Comparison of ENCODE assay signal across 10 mouse cellular contexts in the genomic region with DNA sequence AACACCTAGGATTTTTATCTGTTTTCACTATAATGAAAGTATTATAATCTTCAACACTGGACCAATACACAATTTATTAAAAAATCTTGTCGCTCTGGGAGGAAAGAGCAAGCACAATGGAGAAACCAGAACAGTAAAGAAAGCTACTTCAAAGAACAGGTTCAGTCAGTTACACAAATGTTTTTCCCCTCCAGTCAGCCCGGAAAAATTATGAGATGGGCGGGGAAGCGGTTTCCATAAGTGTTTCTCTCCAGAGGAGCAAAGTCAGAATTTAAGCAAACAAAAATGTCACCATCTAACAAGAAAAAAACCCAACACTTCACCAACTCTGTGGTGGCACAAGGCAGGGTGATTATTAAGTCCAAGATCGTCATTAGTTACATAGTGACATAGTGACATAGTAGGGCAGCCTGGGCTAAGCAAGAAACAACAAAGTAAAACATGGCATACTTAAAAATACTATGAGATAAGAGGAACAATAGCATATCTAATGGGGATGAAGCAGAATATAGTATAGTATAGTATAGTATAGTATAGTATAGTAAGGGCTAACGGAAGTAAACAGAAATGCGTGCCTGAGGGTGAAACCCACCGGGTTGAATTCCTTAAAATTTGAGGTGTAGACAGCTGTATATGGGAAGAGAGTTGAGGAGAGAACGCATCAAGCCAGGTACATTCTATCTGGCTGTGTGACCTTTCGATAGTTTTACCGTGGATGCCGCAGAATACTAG.
DNase-seq lines count a peak whose midpoint lies in the region; ATAC-seq and TF ChIP-seq lines count a peak whose summit lies in the region.
"Had no signal": no experiment of that assay in that cellular context is flagged by ENCODE, and none has a peak within 500 bp of the region (broad histone marks: within the 10 kb centered on the region; RNA-seq: fewer than 3 reads in every experiment).

No protein-coding gene starts in this region.

- H3K27me3 ChIP-seq in forebrain, embryonic 15.5 days: no peaks in the 10 kb centered on the region
- H3K27me3 ChIP-seq in lung, embryonic 16.5 days (ENCODE audit: control insufficient read depth, insufficient read depth, low read depth, low read length): no peaks in the 10 kb centered on the region
- no peaks in the 10 kb centered on the region for H3K27me3 ChIP-seq in neural tube, embryonic 13.5 days
- no peaks in the 10 kb centered on the region for H3K27me3 ChIP-seq in thymus, adult 2 months (ENCODE audit: control insufficient read depth, insufficient read depth, low read length)

- ATAC-seq in forebrain, embryonic 15.5 days (replicated peaks): peak; percentile 9; the same call in 1 of the 2 replicates
- peak; percentile 38; the same call in 1 of the 2 replicates for ATAC-seq in lung, embryonic 16.5 days (ENCODE audit: low read depth)
- peak; percentile 56; the same call in 1 of the 2 replicates for ATAC-seq in neural tube, embryonic 13.5 days (ENCODE audit: low read depth)
- ATAC-seq: intestine, embryonic 16.5 days; liver, postnatal 0 days had no signal

- H3K4me3 ChIP-seq in forebrain, embryonic 15.5 days: no peak overlapping the region
- H3K4me3 ChIP-seq in lung, embryonic 16.5 days (ENCODE audit: low read length): no peak overlapping the region
- no peak overlapping the region for H3K4me3 ChIP-seq in neural tube, embryonic 13.5 days
- no peak overlapping the region for H3K4me3 ChIP-seq in thymus, adult 2 months (ENCODE audit: control insufficient read depth, insufficient read depth, low read length)

- H3K4me1 ChIP-seq in forebrain, embryonic 15.5 days: peaks cover 14% of the 10 kb centered on the region
- no peaks in the 10 kb centered on the region for H3K4me1 ChIP-seq in lung, embryonic 16.5 days (replicated peaks; ENCODE audit: control insufficient read depth, insufficient read depth, low read length)
- peaks cover 9% of the 10 kb centered on the region for H3K4me1 ChIP-seq in neural tube, embryonic 13.5 days (replicated peaks)
- no peaks in the 10 kb centered on the region for H3K4me1 ChIP-seq in thymus, adult 2 months (replicated peaks; ENCODE audit: control insufficient read depth, insufficient read depth, low read length)

- no peak overlapping the region for H3K4me2 ChIP-seq in forebrain, embryonic 15.5 days (replicated peaks)
- H3K4me2 ChIP-seq in lung, embryonic 16.5 days (ENCODE audit: low read depth, low read length): peak overlapping the region; percentile 12; the same call in 1 of the 2 replicates
- H3K4me2 ChIP-seq in neural tube, embryonic 13.5 days: no peak overlapping the region

- no peak for TF ChIP-seq POLR2A in thymus, adult 2 months (IDR thresholded peaks at IDR 0.05; ENCODE audit: control insufficient read depth, extremely low read depth, insufficient read depth, low read length, poor library complexity)

- no peak for TF ChIP-seq CTCF in thymus, adult 2 months (IDR thresholded peaks at IDR 0.05; ENCODE audit: borderline replicate concordance, control insufficient read depth, extremely low read depth, insufficient read depth, low read length, poor library complexity)

- 74% methylated on average over 12 of the region's 12 CpGs for WGBS in forebrain, embryonic 15.5 days
- WGBS in lung, embryonic 16.5 days: 55% methylated on average over 12 of the region's 12 CpGs
- WGBS in neural tube, embryonic 13.5 days: 76% methylated on average over 12 of the region's 12 CpGs
- WGBS in thymus, adult 2 months: 84% methylated on average over 12 of the region's 12 CpGs

- DNase-seq in lung, adult 18-20 months: peak; percentile 22 to 50
- no peak for DNase-seq in lung, postnatal 14 days
- DNase-seq in gastrocnemius, postnatal 10 days: no peak
- no peak for DNase-seq in thymus, adult 2 months
- no peak for DNase-seq in thymus, adult 18-20 months

- no peak overlapping the region for H3K9ac ChIP-seq in forebrain, embryonic 15.5 days (replicated peaks)
- H3K9ac ChIP-seq in lung, embryonic 16.5 days (ENCODE audit: low read length): no peak overlapping the region
- H3K9ac ChIP-seq in neural tube, embryonic 13.5 days: no peak overlapping the region
- H3K9ac ChIP-seq: liver, postnatal 0 days had no signal

- H3K27ac ChIP-seq in forebrain, embryonic 15.5 days (replicated peaks): no peak overlapping the region
- no peak overlapping the region for H3K27ac ChIP-seq in lung, embryonic 16.5 days (ENCODE audit: low read length)
- H3K27ac ChIP-seq in neural tube, embryonic 13.5 days (replicated peaks): no peak overlapping the region
- H3K27ac ChIP-seq in thymus, adult 2 months (ENCODE audit: control insufficient read depth, insufficient read depth, low read length): no peak overlapping the region

- no peaks in the 10 kb centered on the region for H3K9me3 ChIP-seq in forebrain, embryonic 15.5 days
- no peaks in the 10 kb centered on the region for H3K9me3 ChIP-seq in lung, embryonic 16.5 days (ENCODE audit: control insufficient read depth, low read length)
- no peaks in the 10 kb centered on the region for H3K9me3 ChIP-seq in neural tube, embryonic 13.5 days

- H3K36me3 ChIP-seq in forebrain, embryonic 15.5 days: no peaks in the 10 kb centered on the region
- no peaks in the 10 kb centered on the region for H3K36me3 ChIP-seq in lung, embryonic 16.5 days (ENCODE audit: control insufficient read depth, insufficient read depth, low read length)
- H3K36me3 ChIP-seq in neural tube, embryonic 13.5 days: no peaks in the 10 kb centered on the region
- no peaks in the 10 kb centered on the region for H3K36me3 ChIP-seq in thymus, adult 2 months (ENCODE audit: control insufficient read depth, insufficient read depth, low read length)

Comparison
In these comparisons a context has a peak if more than half of its experiments do, and no peak if none do; other contexts are left out.
1. DNase-seq: peak in lung, adult 18-20 months (2 of 2); none in lung, postnatal 14 days (single experiment), gastrocnemius, postnatal 10 days (single experiment), thymus, adult 2 months (single experiment) and thymus, adult 18-20 months (0 of 2).
2. Peak in every context shown above with its lines, with median percentiles within 50 percentile points of each other: ATAC-seq.